Mouse (Mus musculus): ENCODE data around the gene Gli3. TPM values are rescaled to one million over a fixed set of nuclear protein-coding genes. Genes with fewer than 3 reads are reported as not detected.

Gene Gli3
- polyA plus RNA-seq, 1 experiment from 2014 or later: 32.3 TPM

DNA sequence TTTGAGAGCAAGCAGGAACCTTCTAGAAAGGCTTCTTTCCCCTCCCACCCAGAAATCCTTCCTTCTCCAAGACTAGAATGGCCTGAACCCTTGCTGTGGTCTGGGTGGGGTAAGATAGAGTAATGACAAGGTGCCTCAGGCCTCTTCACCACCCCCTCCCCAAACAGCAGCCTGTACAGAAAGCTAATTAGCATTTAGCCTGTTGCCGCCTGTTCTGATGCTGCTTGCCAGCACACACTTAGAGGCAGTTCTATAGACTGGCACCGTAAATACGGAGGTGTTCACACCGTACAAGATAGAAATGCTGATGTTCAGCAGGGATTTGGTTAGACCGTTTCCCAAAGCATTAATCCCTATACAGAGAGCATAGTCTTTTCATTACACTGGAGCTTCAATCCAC lies 50.1 kb downstream of the Gli3 start:
- no peaks in the 10 kb centered on the region for H3K36me3 ChIP-seq
- H3K4me1 ChIP-seq (replicated peaks): peaks cover 28% of the 10 kb centered on the region
- no peak overlapping the region for H3K27ac ChIP-seq
- no peaks in the 10 kb centered on the region for H3K9me3 ChIP-seq
- no peaks in the 10 kb centered on the region for H3K27me3 ChIP-seq (ENCODE audit: insufficient read depth, poor library complexity, severe bottlenecking)
- no peak for DNase-seq (ENCODE audit: low spot score)
- H3K4me3 ChIP-seq: no peak overlapping the region
- WGBS: 84% methylated on average over 5 of the region's 5 CpGs

DNA sequence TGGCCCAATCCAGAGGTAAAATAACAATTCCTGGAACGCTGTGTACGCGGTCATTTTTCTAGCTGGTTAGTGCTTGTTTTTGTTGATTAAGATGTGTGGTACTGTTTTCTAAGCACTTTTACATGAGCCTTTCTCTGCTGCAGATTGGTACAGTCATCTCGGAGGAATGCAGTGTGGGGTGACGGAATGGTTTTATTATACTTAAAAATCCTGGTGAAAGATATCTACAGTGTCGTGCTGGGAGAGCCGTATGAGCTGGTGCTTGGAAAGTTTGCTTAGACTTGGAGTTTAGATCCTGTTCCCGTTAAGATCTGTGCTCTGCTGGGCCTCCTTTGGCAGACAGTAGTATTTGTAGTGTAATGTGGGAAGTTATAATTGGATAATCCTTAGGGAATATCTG lies 51.0 kb downstream of the Gli3 start:
- H3K27ac ChIP-seq: no peak overlapping the region
- no peaks in the 10 kb centered on the region for H3K36me3 ChIP-seq
- no peak for DNase-seq (ENCODE audit: low spot score)
- no peaks in the 10 kb centered on the region for H3K9me3 ChIP-seq
- H3K4me1 ChIP-seq (replicated peaks): peaks cover 28% of the 10 kb centered on the region
- no peaks in the 10 kb centered on the region for H3K27me3 ChIP-seq (ENCODE audit: insufficient read depth, poor library complexity, severe bottlenecking)
- no peak overlapping the region for H3K4me3 ChIP-seq
- 94% methylated on average over 8 of the region's 8 CpGs for WGBS

DNA sequence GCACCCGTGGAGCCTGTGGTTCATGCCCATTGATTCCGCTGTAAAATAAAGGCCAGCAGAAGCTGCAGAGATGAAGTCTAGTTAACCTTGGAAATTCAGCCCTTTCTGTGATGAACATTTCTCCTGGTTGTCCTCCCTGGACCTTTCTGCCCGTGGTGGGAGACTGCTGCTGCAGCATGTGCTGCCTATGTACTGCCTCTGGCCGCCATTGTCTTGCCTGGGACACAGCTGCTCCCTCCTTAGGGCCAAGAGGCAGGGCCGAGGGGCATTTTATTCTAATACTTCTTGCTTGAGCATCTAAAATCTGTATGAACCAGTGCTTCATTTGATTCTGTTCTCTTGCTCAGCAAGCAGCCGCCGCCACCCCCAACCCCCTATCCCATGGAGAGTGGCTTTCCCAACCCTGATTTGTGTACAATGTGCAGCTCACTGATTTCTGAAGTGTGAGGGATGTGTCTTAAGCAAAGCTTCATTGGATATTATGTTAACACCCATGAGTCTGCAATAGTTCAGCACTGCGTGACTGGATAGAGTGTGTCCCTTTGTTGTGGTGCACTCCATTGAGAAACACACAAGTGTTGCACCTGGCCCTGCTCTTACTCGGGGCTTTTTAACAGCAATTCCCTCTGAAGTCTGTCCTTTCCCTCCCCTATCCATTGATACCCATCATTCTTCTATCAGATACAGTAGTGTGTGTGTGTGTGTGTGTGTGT lies 54.2 kb downstream of the Gli3 start:
- 84% methylated on average over 9 of the region's 9 CpGs for WGBS
- Histone ChIP-seq H3K27ac (peak overlapping the region; percentile 53; the same call in 1 of the 2 replicates), H3K36me3 (no peaks in the 10 kb centered on the region), H3K4me3 (no peak overlapping the region), H3K27me3 (ENCODE audit: insufficient read depth, poor library complexity, severe bottlenecking) (no peaks in the 10 kb centered on the region), H3K4me1 (replicated peaks) (peaks cover 30% of the 10 kb centered on the region), H3K9me3 (no peaks in the 10 kb centered on the region)
- no peak for DNase-seq (ENCODE audit: low spot score)

DNA sequence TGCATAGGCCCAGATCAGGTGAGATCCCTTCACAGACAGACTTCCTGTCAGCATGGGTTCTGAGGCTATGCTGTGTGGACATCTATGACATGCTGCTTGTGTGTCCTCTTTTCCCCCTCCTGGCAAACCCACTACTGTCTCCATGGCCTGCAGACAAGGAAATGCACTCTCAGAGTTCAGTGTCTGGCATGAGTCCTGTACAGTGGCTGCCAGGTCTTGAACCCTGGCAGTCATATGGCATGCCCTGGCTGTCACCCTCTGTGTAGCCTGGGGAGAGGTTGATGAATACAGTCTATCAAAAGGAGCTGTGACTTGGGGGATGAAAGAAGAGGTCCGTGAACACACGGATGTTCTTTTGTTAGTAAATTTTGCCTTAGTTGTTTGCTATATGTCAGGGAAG lies 57.3 kb downstream of the Gli3 start:
- H3K36me3 ChIP-seq: peaks cover 4% of the 10 kb centered on the region
- H3K9me3 ChIP-seq: no peaks in the 10 kb centered on the region
- 69% methylated on average over 2 of the region's 2 CpGs for WGBS
- no peak for DNase-seq (ENCODE audit: low spot score)
- no peak overlapping the region for H3K4me3 ChIP-seq
- H3K27ac ChIP-seq: no peak overlapping the region
- H3K4me1 ChIP-seq (replicated peaks): peaks cover 19% of the 10 kb centered on the region
- H3K27me3 ChIP-seq (ENCODE audit: insufficient read depth, poor library complexity, severe bottlenecking): no peaks in the 10 kb centered on the region

DNA sequence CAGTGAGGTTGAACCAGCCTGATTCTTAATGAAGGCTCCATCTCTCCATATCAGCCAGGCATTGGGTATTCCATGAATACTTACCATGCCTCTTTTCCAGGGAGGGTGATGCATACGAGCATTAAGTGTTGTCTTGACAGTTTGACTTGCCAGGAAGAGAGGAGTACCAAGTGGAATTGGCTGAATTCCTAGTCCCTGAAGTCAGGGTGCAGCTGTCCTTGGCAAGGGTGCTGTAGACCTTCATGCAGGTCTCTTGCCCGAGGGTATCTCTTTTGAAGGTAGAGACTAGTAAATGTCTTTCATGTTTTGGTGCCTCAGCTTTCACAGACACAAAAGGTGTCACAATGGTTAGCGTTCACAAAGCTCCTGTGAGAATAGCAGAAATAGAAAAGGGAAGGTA lies 59.1 kb downstream of the Gli3 start:
- H3K36me3 ChIP-seq: peaks cover 4% of the 10 kb centered on the region
- no peaks in the 10 kb centered on the region for H3K27me3 ChIP-seq (ENCODE audit: insufficient read depth, poor library complexity, severe bottlenecking)
- no peak overlapping the region for H3K4me3 ChIP-seq
- H3K9me3 ChIP-seq: no peaks in the 10 kb centered on the region
- peaks cover 10% of the 10 kb centered on the region for H3K4me1 ChIP-seq (replicated peaks)
- WGBS: 86% methylated on average over 3 of the region's 3 CpGs
- H3K27ac ChIP-seq: no peak overlapping the region
- no peak for DNase-seq (ENCODE audit: low spot score)

DNA sequence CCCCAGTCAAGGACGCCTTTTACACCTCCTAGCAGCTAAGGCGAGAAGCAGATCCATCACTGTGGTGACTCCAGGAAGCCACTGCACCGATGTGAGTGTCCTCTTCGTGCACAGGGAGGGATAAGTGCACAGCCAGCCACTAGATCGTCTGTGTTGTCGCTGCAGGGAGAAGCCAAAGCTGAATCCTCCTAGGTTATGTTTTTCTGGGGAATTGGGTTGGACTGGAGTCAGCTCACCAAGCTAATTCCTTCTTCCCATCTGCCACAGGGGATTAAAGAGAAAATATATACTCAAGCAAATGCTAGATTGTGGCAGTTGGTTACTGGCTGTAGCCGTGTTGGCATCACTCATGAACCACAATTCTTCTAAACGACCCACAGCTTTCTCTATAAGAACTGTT lies 61.2 kb downstream of the Gli3 start:
- Histone ChIP-seq H3K4me3 (no peak overlapping the region), H3K27ac (no peak overlapping the region), H3K36me3 (peaks cover 4% of the 10 kb centered on the region), H3K9me3 (no peaks in the 10 kb centered on the region), H3K27me3 (ENCODE audit: insufficient read depth, poor library complexity, severe bottlenecking) (no peaks in the 10 kb centered on the region), H3K4me1 (replicated peaks) (peaks cover 8% of the 10 kb centered on the region; the same call in 1 of the 2 replicates)
- WGBS: 87% methylated on average over 8 of the region's 8 CpGs
- no peak for DNase-seq (ENCODE audit: low spot score)

DNA sequence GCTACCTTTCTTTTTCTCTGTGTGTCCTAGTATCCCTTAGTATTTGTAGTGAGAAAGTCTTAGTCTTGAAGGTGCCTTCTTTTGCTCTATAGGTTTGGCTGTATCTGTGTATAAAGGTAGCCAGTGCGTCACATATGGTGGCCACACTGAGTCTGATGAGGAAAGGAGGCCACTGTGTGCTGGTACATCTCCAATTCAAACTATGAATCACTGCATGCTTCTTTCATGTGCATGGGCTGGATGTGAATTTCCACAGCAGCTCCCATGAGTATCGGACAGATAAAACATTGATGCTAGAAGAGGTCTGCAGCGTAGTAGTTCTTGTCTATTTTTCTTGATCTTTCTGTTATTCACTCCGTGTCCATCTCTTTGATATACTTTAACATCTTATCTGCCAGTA lies 63.7 kb downstream of the Gli3 start:
- Histone ChIP-seq H3K36me3 (peaks cover 9% of the 10 kb centered on the region), H3K4me3 (no peak overlapping the region), H3K27me3 (ENCODE audit: insufficient read depth, poor library complexity, severe bottlenecking) (no peaks in the 10 kb centered on the region), H3K9me3 (no peaks in the 10 kb centered on the region), H3K4me1 (replicated peaks) (0 out of 2 replicates have a peak, but pooled peaks cover 3% of the 10 kb centered on the region), H3K27ac (no peak overlapping the region)
- DNase-seq (ENCODE audit: low spot score): no peak
- WGBS: 94% methylated on average over 4 of the region's 4 CpGs

DNA sequence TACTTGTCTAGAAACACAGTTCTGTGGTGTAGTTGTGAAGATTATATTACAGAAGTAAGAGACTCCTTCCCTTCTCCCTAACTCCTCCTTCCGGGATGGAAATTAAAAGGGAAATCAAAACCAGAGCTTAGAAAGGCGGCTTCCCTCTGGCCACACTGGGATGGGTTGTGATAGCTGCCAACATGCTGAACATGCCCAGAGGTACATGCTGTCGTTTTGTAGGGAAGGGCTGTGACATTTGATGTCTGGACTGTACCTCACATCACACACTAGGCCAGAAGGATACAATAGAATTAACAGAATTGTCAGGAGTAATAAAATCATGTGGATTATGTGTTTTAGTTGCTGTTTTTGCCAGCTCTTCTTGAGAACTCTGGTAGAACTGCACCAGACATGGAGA lies 68.5 kb downstream of the Gli3 start:
- Histone ChIP-seq H3K4me3 (no peak overlapping the region), H3K9me3 (no peaks in the 10 kb centered on the region)
- WGBS: 87% methylated on average over 3 of the region's 3 CpGs

DNA sequence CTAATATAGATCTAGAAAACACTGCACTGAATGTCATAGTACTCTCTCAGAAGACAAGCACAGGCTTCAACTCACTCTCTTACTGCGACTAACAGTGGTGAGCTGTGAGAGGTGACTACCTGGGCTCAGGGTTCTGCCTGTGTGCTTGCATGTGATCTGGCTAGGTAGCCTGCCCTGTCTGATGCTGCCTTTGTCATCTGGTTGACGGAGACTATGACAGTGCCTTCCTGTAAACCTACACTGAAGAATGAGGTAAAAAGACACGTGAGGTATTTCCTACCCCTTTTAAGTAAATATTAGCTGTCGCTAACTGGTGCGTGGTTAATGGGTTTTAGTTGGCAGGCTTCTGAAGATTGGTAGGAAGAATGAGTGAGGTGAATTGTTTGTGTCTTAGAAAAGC lies 74.2 kb downstream of the Gli3 start:
- DNase-seq (ENCODE audit: low spot score): no peak
- H3K4me3 ChIP-seq: no peak overlapping the region
- peaks cover 4% of the 10 kb centered on the region; the same call in 1 of the 2 replicates for H3K36me3 ChIP-seq
- H3K9me3 ChIP-seq: no peaks in the 10 kb centered on the region
- no peaks in the 10 kb centered on the region for H3K27me3 ChIP-seq (ENCODE audit: insufficient read depth, poor library complexity, severe bottlenecking)
- H3K27ac ChIP-seq: no peak overlapping the region
- 77% methylated on average over 5 of the region's 5 CpGs for WGBS
- H3K4me1 ChIP-seq (replicated peaks): peaks cover 42% of the 10 kb centered on the region

More for the DNA sequence above, 68.5 kb downstream of the Gli3 start:
- Histone ChIP-seq H3K27ac (no peak overlapping the region), H3K4me1 (replicated peaks) (0 out of 2 replicates have a peak, but pooled peaks cover 3% of the 10 kb centered on the region), H3K27me3 (ENCODE audit: insufficient read depth, poor library complexity, severe bottlenecking) (no peaks in the 10 kb centered on the region), H3K36me3 (peaks cover 9% of the 10 kb centered on the region; the same call in 1 of the 2 replicates)
- DNase-seq (ENCODE audit: low spot score): no peak

DNA sequence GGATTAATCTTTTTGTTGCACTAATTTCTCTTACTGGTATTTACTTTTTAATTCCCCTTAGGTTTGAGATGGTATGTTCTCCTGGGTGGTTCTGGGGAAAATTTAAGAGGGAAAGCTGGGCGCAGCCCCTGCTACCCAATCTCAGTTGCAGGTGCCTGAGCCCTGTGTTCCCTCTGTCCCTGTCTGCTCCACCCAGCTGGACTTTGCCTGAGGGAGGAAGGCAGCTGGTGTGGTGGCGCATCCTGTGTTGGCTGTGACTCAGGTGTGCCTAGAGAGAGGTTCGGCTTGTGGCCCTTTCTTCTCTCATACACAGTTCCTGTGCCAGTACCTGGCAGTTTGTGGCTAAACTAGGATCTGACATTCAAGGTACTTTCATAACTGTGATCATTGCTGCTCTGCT lies 74.6 kb downstream of the Gli3 start:
- Histone ChIP-seq H3K27ac (no peak overlapping the region), H3K36me3 (peaks cover 4% of the 10 kb centered on the region; the same call in 1 of the 2 replicates), H3K4me1 (replicated peaks) (peaks cover 46% of the 10 kb centered on the region), H3K27me3 (ENCODE audit: insufficient read depth, poor library complexity, severe bottlenecking) (no peaks in the 10 kb centered on the region), H3K9me3 (no peaks in the 10 kb centered on the region), H3K4me3 (no peak overlapping the region)
- WGBS: 81% methylated on average over 3 of the region's 3 CpGs
- no peak for DNase-seq (ENCODE audit: low spot score)

DNA sequence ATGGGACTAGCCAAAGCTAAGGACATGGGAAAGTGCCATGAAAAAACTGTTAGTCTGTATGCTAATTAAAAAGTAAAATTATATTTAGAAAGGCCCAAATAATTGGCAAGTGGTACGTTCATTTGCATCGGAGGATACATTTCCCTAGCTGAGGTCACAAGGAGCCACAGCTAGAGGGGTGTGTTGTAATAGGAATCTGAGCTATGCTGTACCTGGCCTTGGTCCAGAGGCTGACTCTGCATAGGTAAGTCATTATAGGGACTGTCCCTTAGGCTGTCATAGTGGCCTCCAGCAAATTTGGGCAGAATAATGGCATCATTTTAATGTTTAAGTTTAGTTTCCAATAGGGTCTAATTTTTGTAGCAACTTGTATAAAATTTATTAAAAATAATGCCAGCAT lies 75.4 kb downstream of the Gli3 start:
- Histone ChIP-seq H3K27ac (no peak overlapping the region), H3K4me1 (replicated peaks) (peaks cover 54% of the 10 kb centered on the region), H3K36me3 (peaks cover 4% of the 10 kb centered on the region; the same call in 1 of the 2 replicates), H3K9me3 (no peaks in the 10 kb centered on the region), H3K27me3 (ENCODE audit: insufficient read depth, poor library complexity, severe bottlenecking) (no peaks in the 10 kb centered on the region), H3K4me3 (no peak overlapping the region)
- DNase-seq (ENCODE audit: low spot score): no peak
- 95% methylated on average over 2 of the region's 2 CpGs for WGBS

DNA sequence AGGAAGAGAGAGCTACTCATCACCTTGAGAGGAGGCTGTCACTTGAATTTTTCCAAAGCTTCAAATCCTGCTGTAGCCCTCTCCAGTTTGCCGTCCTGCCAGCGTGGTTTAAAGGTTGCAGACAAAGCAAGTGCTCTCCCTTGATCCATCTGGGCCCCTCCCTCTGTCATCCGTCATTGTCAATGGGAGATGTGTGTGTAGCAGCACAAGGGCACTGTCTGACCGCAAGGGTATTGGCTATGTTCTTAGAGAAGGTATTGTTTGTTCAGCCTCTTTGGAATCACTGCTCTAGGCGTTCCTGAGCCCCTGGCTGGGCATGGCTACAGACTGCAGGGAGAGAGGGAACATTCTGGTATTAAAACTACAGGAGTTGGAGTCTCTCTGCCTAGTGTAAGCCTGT lies 79.0 kb downstream of the Gli3 start:
- Histone ChIP-seq H3K27ac (peak overlapping the region; percentile 83), H3K36me3 (no peaks in the 10 kb centered on the region), H3K27me3 (ENCODE audit: insufficient read depth, poor library complexity, severe bottlenecking) (no peaks in the 10 kb centered on the region), H3K9me3 (no peaks in the 10 kb centered on the region), H3K4me1 (replicated peaks) (peaks cover 89% of the 10 kb centered on the region), H3K4me3 (peak overlapping the region; percentile 28)
- 8% methylated on average over 5 of the region's 5 CpGs for WGBS
- peak; percentile 77 for DNase-seq (ENCODE audit: low spot score)

DNA sequence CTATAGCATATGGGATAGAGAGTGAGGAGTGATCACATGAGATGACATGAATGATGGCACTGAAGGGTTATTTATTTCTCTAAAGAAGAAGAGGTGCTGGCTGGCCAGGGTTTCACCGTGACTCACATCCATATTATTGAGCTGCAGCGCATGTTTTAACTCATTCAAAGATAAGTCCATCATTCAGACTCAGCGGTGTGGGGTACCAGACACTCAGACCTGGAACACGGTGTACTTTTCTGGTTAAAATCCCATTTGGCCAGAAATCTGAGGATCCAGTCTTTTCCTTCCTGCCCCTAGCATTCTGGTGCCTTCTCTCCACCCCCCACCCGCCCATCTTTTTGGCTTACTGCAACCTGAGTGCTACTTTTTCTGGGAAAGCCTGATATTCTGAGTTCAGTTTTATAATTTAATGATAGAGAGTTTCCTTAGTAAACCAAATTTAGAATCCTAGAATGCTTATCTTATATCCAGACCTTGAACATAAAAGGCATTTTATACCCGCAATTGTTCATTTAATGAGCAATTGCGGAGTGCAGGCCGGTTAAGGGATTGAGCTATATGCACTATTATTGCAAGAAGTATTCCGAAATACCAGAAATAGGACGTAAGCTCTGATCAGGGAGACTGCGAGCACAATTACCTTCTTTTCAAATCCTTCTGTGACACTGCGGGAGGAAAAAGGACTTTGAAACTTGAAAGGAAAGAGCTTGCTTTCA lies 80.3 kb downstream of the Gli3 start:
- H3K4me3 ChIP-seq: no peak overlapping the region
- H3K4me1 ChIP-seq (replicated peaks): peaks cover 88% of the 10 kb centered on the region
- H3K27ac ChIP-seq: peak overlapping the region; percentile 83
- H3K27me3 ChIP-seq (ENCODE audit: insufficient read depth, poor library complexity, severe bottlenecking): no peaks in the 10 kb centered on the region
- no peak for DNase-seq (ENCODE audit: low spot score)
- peaks cover 2% of the 10 kb centered on the region; the same call in 1 of the 2 replicates for H3K36me3 ChIP-seq
- H3K9me3 ChIP-seq: no peaks in the 10 kb centered on the region
- 35% methylated on average over 12 of the region's 12 CpGs for WGBS

Measured in hindbrain, embryonic 10.5 days (tissue).